Mouse (Mus musculus) stomach, embryonic 14.5 days (tissue): ENCODE results near the gene Fermt3. TPM values are rescaled to one million over a fixed set of nuclear protein-coding genes. Genes with fewer than 3 reads are reported as not detected.

ENCODE experiments used
- ATAC-seq: fragments of 200-750 bp; cut with Nextera tagmentation; 2 replicates; pipeline ENCODE4 v1.8.0; 2017; ENCODE audit warnings: low read depth, moderate TSS enrichment; ENCODE audit not compliant: insufficient number of reproducible peaks, insufficient read depth, low FRiP score
- H3K27ac ChIP-seq: fragments of 300-500 bp; sonication (generic); 2 replicates; pipeline ENCODE4 v1.5.1; 2014; ENCODE audit warnings: mild to moderate bottlenecking, low read length, moderate library complexity, mixed read lengths
- H3K27me3 ChIP-seq: fragments of 300-500 bp; sonication (generic); 2 replicates; pipeline ENCODE4 v1.6.1; 2014; ENCODE audit warnings: low read length, control low read depth, mixed read lengths; ENCODE audit not compliant: control insufficient read depth, insufficient read depth
- H3K36me3 ChIP-seq: fragments of 300-500 bp; sonication (generic); 2 replicates; pipeline ENCODE4 v1.6.1; 2014; ENCODE audit warnings: mild to moderate bottlenecking, control low read depth, low read length, moderate library complexity, mixed read lengths; ENCODE audit not compliant: control insufficient read depth, insufficient read depth
- H3K4me1 ChIP-seq: fragments of 300-500 bp; sonication (generic); 2 replicates; pipeline ENCODE4 v1.6.1; 2014; ENCODE audit warnings: low read length, control low read depth, mixed read lengths; ENCODE audit not compliant: control insufficient read depth, insufficient read depth
- H3K4me2 ChIP-seq: fragments of 300-500 bp; sonication (generic); replicated peaks from 2 replicates; pipeline ENCODE4 v1.6.1; 2014; ENCODE audit warnings: low read depth, low read length, control low read depth
- H3K4me3 ChIP-seq: fragments of 300-500 bp; sonication (generic); 2 replicates; pipeline ENCODE4 v1.5.1; 2014; ENCODE audit warnings: low read depth, low read length, control low read depth
- H3K9ac ChIP-seq: fragments of 300-500 bp; sonication (generic); replicated peaks from 2 replicates; pipeline ENCODE4 v1.6.1; 2014; ENCODE audit warnings: low read depth, mild to moderate bottlenecking, control low read depth, low read length, moderate library complexity, mixed read lengths
- H3K9me3 ChIP-seq: fragments of 300-500 bp; sonication (generic); 2 replicates; pipeline ENCODE4 v1.6.1; 2016; ENCODE audit warnings: low read depth, low read length, control low read depth; ENCODE audit not compliant: control insufficient read depth
- WGBS: fragments of 180-500 bp; shearing (Covaris S2); extraction: QIAGEN DNeasy Blood & Tissue Kit; methylation state at CpG from one replicate; pipeline ENCODE4 v1.1.7; 2014; 5-methylcytosine and 5-hydroxymethylcytosine counted together
- polyA plus RNA-seq: library from polyadenylated mRNA; unstranded; fragments of >200 nt; fragmentation: Nextera tagmentation; extraction: Ambion mirVana; gene quantifications from 2 replicates; pipeline ENCODE4 v1.2.1, GENCODE M21; 2014

Fermt3 gene
- polyA plus RNA-seq, 1 experiment from 2014 or later, result 8.2 TPM

DNA sequence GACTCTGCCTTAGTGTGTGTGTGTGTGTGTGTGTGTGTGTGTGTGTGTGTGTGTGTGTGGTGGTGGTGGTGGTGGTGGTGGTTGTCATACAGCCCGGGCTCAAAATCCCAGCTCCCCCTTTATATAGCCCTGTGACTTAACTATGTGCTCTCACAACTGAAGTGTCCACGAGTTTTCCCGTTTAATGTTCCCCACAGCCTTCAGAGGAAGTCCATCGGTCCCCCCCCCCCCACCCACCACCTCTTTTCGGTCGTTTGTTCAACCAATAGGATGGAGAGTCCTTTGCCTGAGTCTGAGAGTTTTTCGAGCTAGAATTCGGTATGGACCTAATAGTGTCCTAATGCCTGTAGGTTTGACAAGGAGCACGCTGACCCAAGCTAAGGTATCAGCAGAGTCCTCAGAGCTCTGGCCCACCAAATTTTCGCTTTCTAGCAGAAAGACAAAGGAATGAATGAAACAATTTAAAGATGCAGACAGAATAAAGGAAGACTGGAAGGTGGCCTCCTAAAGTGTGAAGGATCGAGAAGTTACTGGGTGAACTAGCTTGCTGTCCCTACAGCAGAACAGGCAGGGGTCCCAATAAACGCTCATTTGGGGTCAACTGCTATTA, 45.6 kb downstream of the Fermt3 start:
- peaks cover 43% of the 10 kb centered on the region for H3K4me1 ChIP-seq
- peak overlapping the region; percentile 77 for H3K4me3 ChIP-seq
- H3K9ac ChIP-seq, result 0 out of 2 replicates have a peak overlapping the region, but pooled peaks have one; percentile 2
- H3K27ac ChIP-seq, result no peak overlapping the region
- no peaks in the 10 kb centered on the region for H3K9me3 ChIP-seq
- no peaks in the 10 kb centered on the region for H3K27me3 ChIP-seq
- H3K36me3 ChIP-seq, result peaks cover 13% of the 10 kb centered on the region
- ATAC-seq, result no peak
- WGBS, result 27% methylated on average over 12 of the region's 12 CpGs
- H3K4me2 ChIP-seq, result peak overlapping the region; percentile 44

DNA sequence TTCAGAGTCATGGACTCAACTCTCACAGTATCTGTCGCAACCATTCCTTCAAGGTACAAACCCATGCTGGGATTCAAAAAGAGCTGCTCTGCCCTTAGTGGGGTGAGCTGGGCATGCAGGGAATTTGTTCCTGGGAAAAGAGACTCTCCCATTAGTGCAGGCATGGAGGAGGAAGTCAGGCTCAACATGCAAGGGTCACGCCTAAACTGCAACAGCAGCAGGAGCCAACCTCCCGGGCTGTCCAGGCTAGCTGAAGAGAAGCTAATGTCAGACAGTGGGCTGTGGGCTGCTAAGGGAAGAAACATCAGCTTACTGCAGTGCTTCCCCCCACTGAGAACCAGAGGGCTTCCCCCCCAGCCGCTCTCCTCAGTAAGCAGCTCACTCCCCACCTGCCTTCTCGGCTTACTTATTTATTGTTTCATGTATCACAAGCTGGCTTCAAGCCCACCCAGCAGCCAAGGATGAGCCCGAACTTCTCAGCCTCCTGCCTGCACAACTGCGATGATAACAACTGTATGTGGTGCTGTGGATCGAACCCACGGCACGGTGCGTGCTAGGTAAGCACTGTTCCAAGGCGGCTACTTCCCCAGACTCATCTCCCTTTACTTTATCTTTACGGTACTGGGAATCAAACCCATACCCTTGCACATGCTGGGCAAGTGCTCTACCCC, 46.9 kb downstream of the Fermt3 start:
- no peak for ATAC-seq
- 77% methylated on average over 13 of the region's 13 CpGs for WGBS
- H3K9me3 ChIP-seq, result no peaks in the 10 kb centered on the region
- no peak overlapping the region for H3K4me3 ChIP-seq
- H3K9ac ChIP-seq, result no peak overlapping the region
- no peak overlapping the region for H3K27ac ChIP-seq
- H3K36me3 ChIP-seq, result 0 out of 2 replicates have a peak, but pooled peaks cover 3% of the 10 kb centered on the region
- no peak overlapping the region for H3K4me2 ChIP-seq
- peaks cover 52% of the 10 kb centered on the region for H3K4me1 ChIP-seq
- no peaks in the 10 kb centered on the region for H3K27me3 ChIP-seq

DNA sequence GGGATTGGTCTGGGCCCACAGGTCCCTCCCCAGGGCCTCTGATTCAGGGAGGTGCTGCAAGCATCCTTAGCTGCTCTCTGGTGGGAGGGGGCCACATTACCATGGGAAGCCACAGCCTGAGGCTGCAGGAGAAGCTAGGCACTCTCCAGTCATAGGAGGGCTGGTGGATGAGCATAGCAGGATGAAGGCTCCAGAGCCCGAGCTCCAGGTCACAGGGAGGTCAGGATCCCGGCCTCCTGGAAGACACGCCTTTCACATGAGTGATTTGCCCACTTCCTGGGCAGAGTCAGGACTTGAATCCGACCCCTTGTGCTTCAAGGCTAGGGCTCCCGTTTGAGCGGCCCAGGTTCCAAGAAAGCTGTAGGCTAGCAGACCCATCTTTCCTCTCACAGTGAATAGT, 47.6 kb downstream of the Fermt3 start:
- no peak overlapping the region; the same call in 1 of the 2 replicates for H3K9ac ChIP-seq
- H3K4me1 ChIP-seq, result peaks cover 51% of the 10 kb centered on the region
- no peaks in the 10 kb centered on the region for H3K27me3 ChIP-seq
- no peak overlapping the region for H3K27ac ChIP-seq
- no peak overlapping the region for H3K4me3 ChIP-seq
- 31% methylated on average over 6 of the region's 6 CpGs for WGBS
- H3K9me3 ChIP-seq, result no peaks in the 10 kb centered on the region
- H3K4me2 ChIP-seq, result no peak overlapping the region
- ATAC-seq, result no peak
- no peaks in the 10 kb centered on the region for H3K36me3 ChIP-seq

DNA sequence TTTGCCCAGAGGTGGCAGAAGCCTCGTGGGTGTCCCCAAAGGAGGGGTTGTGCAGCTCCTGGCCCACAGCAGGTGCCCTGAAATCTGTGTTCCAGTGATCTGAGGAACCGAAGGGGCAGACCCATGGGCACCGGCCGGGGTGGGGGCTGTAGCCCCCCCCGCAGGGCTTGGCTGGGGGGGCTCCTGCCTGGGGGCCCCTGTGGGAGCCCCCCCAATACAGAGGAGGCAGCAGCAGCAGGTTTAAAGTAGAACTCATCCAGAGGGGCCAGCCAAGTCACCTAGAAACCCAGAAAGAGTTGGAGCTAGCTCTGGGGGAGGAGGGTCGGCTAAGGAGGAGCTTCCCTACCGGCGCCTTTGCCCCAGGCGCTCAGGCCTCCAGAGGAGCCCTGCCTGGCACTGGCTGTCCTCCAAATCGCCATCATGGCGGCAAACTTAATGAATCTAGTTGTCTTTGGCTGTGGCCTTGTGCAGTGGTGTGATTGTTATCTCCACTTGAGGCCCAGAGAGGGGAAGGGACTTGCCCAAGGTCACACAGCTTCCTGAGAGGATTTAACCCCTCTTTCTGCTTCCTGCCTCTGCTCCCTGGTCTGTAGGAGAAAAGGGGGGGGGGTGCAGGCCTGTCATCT, 48.7 kb downstream of the Fermt3 start:
- peak overlapping the region; percentile 94 for H3K4me2 ChIP-seq
- peaks cover 41% of the 10 kb centered on the region for H3K4me1 ChIP-seq
- no peaks in the 10 kb centered on the region for H3K27me3 ChIP-seq
- no peak overlapping the region for H3K4me3 ChIP-seq
- no peak for ATAC-seq
- WGBS, result 18% methylated on average over 11 of the region's 11 CpGs
- H3K36me3 ChIP-seq, result peaks cover 10% of the 10 kb centered on the region; the same call in 1 of the 2 replicates
- H3K27ac ChIP-seq, result peak overlapping the region; percentile 39; the same call in 1 of the 2 replicates
- peak overlapping the region; percentile 25; the same call in 1 of the 2 replicates for H3K9ac ChIP-seq
- H3K9me3 ChIP-seq, result no peaks in the 10 kb centered on the region

DNA sequence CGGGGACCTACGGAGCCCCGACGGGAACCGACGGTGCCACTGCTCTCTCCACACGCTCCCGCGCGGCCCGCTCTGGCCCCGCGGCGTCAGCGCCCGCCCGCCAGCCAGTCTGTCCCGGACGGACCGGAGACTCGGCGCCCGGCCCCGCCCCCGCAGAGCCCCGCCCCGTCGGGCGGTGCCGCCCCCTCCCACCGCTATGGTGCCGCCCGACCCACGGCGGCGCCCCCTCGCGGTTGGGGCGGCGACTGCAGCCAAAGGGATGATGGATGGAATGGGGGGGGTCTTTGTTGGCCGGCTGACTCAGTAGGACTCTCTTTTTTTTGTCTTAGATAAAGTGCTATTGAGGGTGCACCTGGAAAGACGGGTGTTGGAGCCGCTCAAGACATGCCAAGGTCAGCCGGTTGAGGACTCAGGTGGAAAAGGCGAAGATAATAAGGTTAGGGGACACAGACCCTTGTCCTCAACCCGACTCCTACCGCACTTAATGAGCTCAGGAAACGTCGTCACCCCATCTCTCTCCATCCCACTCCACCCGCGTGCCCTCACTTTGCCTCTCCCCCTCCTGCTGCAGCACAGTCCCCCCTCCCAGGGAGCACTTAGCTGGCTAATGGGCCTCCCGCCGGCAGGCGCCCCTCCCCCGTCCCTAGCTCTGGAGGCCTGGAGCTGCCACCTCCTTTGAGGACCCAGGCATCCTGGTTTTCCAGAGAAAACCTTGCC, 49.4 kb downstream of the Fermt3 start:
- Histone ChIP-seq H3K27ac (peak overlapping the region; percentile 39; the same call in 1 of the 2 replicates), H3K4me1 (peaks cover 41% of the 10 kb centered on the region), H3K27me3 (no peaks in the 10 kb centered on the region), H3K9me3 (no peaks in the 10 kb centered on the region), H3K36me3 (peaks cover 17% of the 10 kb centered on the region), H3K4me3 (peak overlapping the region; percentile 68), H3K9ac (peak overlapping the region; percentile 83), H3K4me2 (peak overlapping the region; percentile 94)
- ATAC-seq, result peak; percentile 66
- under 1% methylated on average over 55 of the region's 55 CpGs for WGBS

DNA sequence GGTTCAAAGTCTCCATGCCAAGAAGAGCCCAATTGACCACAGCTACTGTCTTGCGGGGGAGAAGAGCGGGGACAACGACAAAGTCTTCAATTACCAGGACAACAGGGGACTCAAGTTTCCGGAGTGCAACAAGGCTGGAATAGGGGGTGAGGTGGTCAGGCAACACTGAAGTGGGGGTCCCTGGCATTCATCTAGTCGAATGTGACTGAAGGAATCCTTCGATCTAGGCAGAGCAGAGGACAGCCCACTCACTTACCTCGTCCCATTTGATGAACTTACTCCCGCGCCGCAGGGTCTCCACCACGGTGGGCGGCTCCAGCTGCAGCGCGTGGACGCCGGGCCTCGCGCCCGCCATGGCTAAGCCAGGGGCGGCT, 50.0 kb downstream of the Fermt3 start:
- Histone ChIP-seq H3K9me3 (no peaks in the 10 kb centered on the region), H3K36me3 (peaks cover 22% of the 10 kb centered on the region), H3K4me3 (peak overlapping the region; percentile 68), H3K27ac (peak overlapping the region; percentile 35; the same call in 1 of the 2 replicates), H3K4me1 (peaks cover 41% of the 10 kb centered on the region), H3K9ac (peak overlapping the region; percentile 83), H3K27me3 (no peaks in the 10 kb centered on the region), H3K4me2 (peak overlapping the region; percentile 94)
- under 1% methylated on average over 20 of the region's 20 CpGs for WGBS
- no peak; the same call in 1 of the 2 replicates for ATAC-seq

DNA sequence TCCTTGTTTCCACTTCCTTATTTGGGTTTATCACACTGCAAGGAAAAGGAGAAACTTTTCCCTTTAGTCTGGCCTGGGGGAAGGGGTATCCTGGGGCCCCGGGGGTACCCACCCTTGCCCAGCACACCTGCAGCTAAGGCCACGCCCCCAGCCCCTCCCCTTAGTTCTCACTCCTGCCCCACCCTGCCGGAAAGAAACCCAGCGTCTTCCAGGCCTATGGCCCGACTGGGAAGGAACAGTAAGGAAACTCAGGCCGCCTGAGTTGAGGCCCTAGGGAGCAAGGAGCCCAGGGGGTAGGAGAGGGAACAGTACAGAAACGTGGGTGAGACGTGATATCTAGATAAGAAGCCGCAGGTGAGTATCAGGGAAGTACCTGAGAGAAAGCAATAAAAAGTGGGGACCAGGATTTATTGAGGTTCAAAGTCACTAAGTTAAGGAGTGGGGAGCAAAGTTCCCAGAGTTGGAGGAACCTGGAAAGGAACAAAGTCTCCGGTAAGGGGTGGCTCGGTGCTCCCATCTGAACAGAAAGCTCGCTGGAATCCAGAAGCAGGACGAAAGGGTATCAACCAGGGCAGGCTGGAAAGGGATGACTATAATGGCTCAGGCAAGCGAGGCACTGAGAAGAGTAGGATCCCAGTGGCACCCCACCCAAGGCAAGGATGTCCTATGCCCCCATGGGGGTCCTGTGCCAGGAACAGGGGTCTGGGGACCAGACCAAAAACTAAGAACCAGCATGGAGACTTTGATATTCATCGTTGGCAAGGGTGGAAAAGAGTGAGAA, 50.6 kb downstream of the Fermt3 start:
- 6% methylated on average over 15 of the region's 15 CpGs for WGBS
- Histone ChIP-seq H3K4me1 (peaks cover 37% of the 10 kb centered on the region), H3K36me3 (peaks cover 26% of the 10 kb centered on the region), H3K27me3 (no peaks in the 10 kb centered on the region), H3K4me3 (peak overlapping the region; percentile 68), H3K9ac (peak overlapping the region; percentile 83), H3K9me3 (no peaks in the 10 kb centered on the region), H3K27ac (peak overlapping the region; percentile 35; the same call in 1 of the 2 replicates), H3K4me2 (peak overlapping the region; percentile 94)
- ATAC-seq, result peak; percentile 38
